Mouse (Mus musculus) left cerebral cortex, postnatal 25 days (tissue): ENCODE measurements around the gene Lrrc45. TPM values are rescaled to one million over a fixed set of nuclear protein-coding genes. Genes with fewer than 3 reads are reported as not detected.

Experiments
- DNase-seq, 2 experiments: peaks; one replicate each; pipeline ENCODE4 v3.0.0; 2022; ENCODE audit warnings: low spot score in 2 of 2, mixed read lengths in 1 of 2
- intact Hi-C: fragments of 180-260 bp; cut with DNase I; formaldehyde crosslinking; loops from one replicate; pipeline ENCODE4 v1.15.1; 2025
- total RNA-seq, 2 experiments: library from RNA; stranded (reverse); gene quantifications; 2 replicates each; pipeline ENCODE4 v1.2.3; 2021

The Lrrc45 gene
- total RNA-seq, 2 experiments from 2014 or later: 50.4 to 60.0 TPM

DNA sequence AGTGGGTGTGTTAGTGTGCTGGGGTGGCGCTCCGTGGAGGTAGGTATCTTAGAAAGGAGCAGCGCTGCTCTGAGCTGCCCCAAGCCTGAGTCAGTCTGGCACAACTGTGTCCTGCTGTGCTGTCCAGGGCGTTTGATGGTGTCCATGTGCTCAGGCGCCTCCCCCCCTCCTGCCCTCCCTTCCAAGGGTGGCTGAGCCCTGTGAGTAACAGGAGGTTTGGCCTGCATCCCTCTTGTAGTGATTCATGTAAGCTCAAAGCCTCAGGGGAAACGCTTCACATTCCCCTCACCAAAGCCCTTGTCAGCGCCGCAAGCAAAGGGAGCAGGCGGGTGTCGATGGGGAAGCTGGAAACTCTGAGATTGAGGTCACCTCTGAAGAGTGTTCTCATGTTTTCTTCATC is 16.0 kb upstream of the Lrrc45 start:
- DNase-seq: no peak
- intact Hi-C loops: no loop called here

DNA sequence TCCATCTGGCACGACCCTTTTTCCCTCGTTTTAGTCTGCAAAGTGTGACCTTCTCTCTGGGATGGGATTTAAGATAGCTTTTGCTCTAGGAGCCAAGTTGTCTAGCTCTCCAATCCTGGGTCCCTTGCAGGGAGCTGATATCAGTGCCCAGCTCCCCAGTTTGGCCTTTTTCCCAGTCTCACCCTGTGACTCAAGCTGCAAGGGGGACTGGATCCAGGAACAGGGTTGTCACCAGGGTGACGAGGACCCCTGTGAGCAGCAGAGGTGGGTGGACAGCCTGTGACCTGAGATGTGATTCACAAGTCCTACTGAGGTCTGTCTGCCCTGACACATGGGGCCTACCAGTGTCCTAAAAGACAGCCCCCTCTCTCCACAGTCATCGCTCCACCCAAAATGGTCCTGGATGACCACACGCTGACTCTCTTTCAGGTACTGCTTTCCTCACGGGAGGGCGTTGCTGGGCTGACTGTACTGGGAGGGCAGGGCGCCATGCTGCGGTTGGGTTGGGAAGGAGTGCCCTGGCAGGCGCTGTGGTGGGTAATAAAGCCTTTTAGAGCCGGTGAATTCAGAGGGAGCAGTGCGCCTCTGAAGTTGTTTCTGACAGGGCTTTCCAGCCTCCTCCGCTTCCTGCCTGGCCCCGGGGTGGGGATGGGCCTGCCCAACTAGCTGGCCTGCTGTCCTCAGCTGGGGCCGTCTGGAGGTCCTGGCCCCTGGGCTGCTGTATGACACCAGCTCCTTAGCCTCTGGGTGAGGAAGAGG is 9.8 kb upstream of the Lrrc45 start:
- intact Hi-C loops: no loop called here
- no peak for DNase-seq

GRCm38 (mm10) chr11:120704486-120705325 is 9.0 kb upstream of the Lrrc45 start:
- no peak for DNase-seq

GRCm38 (mm10) chr11:120706120-120706519 is 7.6 kb upstream of the Lrrc45 start:
- no peak for DNase-seq
- intact Hi-C loops: no loop called here

More at GRCm38 (mm10) chr11:120704486-120705325, 9.0 kb upstream of the Lrrc45 start:
- intact Hi-C loops: no loop called here

DNA sequence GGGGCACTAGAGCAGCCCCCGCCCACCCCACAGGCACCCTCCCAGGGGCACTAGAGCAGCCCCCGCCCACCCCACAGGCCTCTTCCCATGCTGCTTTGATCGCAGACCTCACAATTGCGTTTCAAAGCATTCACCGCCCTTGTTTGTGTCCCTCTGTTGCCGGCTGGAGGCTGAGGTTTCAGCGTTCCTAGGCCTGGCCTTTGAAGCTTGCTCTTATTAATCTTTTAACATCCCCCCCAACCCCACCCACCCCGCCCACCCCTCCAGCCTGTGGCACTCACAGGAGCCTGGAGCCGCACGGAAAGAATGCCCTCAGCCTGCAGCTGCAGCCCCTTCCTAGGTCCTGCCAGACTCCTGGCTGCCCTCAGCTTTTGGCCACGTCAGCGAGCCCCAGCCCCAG is 6.5 kb upstream of the Lrrc45 start:
- no peak for DNase-seq
- intact Hi-C loops: no loop called here

DNA sequence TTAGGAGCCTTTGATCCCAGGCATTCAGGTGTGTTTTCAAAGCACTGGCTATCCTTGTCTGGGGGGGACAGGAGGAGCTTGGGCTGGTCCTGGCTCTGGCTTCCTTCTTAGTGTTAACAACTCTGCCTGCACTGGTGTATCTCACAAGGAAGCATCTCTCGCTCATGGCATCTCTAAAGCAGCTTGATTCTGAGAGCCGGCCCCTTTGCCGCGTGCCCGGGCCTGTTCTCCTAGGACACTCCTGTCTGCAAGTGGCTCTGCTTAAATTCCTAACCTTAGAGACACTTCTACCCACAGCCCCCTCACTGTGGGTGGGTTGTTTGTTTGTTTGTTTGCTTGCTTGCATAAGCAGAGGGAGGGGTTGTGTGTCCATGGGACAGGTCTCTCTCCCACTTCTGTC is 5.8 kb upstream of the Lrrc45 start:
- no peak for DNase-seq
- intact Hi-C loops: no loop called here

DNA sequence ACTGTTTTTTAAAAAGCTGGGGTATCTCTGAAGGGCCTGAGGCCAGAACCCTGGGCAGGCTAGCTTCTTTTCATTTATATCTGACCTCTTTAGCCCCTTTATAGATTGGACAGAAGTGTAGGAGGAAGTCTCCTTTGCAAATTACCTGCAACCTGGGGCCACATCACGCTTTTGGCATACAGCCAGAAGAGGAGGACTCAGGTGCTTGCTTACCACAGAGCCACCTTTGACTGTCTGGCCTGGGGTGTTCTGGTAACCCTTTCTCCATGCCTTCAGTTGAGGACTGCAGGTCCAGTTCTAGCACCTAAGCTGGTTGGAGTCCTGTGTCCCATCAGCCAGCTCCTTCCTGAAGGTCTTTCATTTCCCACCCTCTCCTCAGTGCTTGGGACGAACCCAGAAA is 4.2 kb upstream of the Lrrc45 start:
- intact Hi-C loops: no loop called here
- no peak for DNase-seq

DNA sequence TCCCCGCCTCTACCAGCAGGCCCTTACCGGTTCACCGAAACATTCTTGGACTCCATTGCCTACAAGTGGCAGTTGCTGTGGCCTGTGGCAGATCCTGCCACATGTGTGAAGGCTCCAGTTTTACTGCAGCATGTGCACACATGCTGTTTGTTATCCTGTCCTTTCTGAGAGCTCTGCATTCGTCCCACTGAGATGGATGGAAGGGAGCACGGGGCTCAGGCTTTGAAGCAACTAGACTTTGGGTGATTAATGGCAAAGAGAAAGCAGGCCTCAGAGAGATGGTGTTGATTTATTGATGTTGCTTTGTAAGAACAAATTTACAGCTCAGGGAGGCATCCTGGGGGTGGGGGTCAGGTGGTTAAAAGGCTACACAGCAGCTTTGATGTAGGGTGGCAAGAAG is 3.1 kb upstream of the Lrrc45 start:
- intact Hi-C loops: no loop called here
- DNase-seq: no peak

- intact Hi-C loops: loop anchor here (2.0 kb wide), 4 partner anchors 53 to 131 kb away; partner anchors contain the start of genes Arhgdia and Sirt7
- no peak for DNase-seq
These were observed 1.6 kb upstream of the Lrrc45 start for GRCm38 (mm10) chr11:120711980-120712604.

- no peak for DNase-seq
- intact Hi-C loops: loop anchor here (2.0 kb wide), 4 partner anchors 54 to 132 kb away; partner anchors contain the start of genes Arhgdia and Sirt7
These were observed 755 bp upstream of the Lrrc45 start for GRCm38 (mm10) chr11:120712771-120713568.

DNA sequence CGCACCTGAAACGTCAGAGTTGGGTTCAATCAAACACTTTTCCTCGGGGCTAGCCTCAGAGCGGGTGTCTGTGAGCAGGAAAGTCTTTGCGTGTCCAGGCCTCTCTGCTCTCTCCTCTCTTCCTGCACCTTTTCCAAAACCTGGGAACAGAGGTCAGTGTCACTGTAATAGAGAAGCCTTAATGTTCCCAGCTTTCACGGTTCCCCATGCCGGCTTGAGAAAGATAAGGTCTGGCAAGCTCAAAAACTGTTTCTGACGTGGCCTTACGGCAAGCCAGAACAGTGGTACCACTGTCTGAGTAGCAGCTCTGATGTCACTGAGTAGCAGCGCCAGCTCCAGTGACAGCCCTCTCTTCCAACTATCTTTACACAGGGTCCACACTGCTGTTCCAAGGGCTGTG is 821 bp downstream of the Lrrc45 start:
- intact Hi-C loops: no loop called here
- no peak for DNase-seq

DNA sequence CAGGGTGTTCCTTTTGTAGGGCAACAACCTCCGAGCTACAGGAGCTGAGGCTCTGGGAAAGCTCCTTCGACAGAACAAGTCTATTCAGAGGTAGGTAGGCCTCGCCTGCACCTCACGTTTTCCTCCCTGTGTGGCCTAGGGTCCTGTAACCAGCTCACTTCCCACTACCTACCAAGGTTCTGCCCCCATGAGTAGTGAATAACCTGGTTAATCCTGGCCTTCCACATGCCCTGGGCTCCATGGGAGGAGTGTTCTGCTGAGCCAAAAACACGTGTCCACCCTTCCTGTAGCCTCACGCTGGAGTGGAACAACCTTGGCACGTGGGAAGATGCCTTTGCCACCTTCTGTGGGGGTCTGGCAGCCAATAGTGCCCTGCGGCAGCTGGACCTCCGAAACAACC is 1.4 kb downstream of the Lrrc45 start:
- intact Hi-C loops: no loop called here
- no peak for DNase-seq

- DNase-seq: no peak
- intact Hi-C loops: no loop called here
These were observed 5.5 kb downstream of the Lrrc45 start for GRCm38 (mm10) chr11:120719242-120719641.

- intact Hi-C loops: loop anchor here (1.0 to 5.0 kb wide), 2 partner anchors 56 to 322 kb away; no protein-coding TSS in a partner anchor
- no peak for DNase-seq
These were observed 6.2 kb downstream of the Lrrc45 start for GRCm38 (mm10) chr11:120719841-120720376.

DNA sequence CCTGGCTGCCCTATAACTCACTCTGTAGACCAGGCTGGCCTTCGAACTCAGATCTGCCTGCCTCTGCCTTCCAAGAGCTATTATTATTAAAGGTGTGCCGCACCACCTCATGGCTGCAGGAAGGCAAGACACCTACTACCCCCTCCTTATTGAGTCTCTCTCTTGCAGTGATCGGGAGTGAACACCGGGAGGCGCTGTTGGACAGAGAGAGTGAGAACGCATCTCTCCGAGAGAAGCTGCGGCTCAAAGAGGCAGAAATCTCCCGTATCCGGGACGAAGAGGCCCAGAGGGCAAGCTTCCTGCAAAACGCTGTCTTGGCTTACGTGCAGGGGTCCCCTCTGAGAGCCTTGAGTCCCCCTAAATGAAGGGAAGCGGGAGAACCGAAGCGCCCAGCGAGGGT is 6.7 kb downstream of the Lrrc45 start:
- intact Hi-C loops: loop anchor here (1.0 to 5.0 kb wide), 2 partner anchors 56 to 322 kb away; no protein-coding TSS in a partner anchor
- peak; percentile 78 to 92 for DNase-seq

GRCm38 (mm10) chr11:120721124-120722066 is 7.7 kb downstream of the Lrrc45 start, which contains the start of gene Rac3:
TSS of gene Rac3 (plus strand) at chr11:120721470.
- intact Hi-C loops: loop anchor here (5.0 kb wide), 1 partner anchor 321 kb away; no protein-coding TSS in a partner anchor
- peak; percentile 62 to 69 for DNase-seq

DNA sequence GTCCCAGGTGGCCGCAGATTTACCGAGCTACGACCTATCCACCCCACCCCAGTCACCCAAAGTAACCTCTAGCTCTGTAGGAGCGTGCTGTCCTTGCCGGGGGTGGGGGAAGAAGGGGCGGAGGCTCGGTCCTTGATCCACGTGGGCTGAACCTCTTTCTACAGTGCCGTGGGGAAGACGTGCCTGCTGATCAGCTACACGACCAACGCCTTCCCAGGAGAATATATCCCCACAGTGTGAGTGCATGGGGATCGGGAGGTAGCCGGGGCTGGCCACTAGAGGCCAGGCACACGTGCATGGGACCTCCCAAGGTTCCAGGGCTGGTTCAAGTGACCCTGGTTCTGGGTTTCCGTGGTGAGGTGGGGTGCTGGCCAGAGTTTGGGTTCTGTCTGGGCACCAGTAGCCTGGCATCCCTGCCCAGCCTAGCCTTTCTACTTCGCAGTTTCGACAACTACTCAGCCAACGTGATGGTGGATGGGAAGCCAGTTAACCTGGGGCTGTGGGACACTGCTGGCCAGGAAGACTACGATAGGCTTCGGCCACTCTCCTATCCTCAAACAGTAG is 8.4 kb downstream of the Lrrc45 start:
- intact Hi-C loops: loop anchor here (5.0 kb wide), 1 partner anchor 320 kb away; no protein-coding TSS in a partner anchor
- no peak for DNase-seq
